Mouse (Mus musculus): ENCODE data around the gene Masp2. TPM values are rescaled to one million over a fixed set of nuclear protein-coding genes. Genes with fewer than 3 reads are reported as not detected.

The Masp2 gene
- polyA plus RNA-seq, 1 experiment from 2014 or later, result 0.15 TPM

- peaks cover 41% of the 10 kb centered on the region for H3K36me3 ChIP-seq
- H3K9me3 ChIP-seq, result no peaks in the 10 kb centered on the region
- H3K4me1 ChIP-seq, result peaks cover 23% of the 10 kb centered on the region
- peak overlapping the region; percentile 98 for H3K4me3 ChIP-seq
- under 1% methylated on average over 55 of the region's 57 CpGs for WGBS
- H3K9ac ChIP-seq, result peak overlapping the region; percentile 99
- peak overlapping the region; percentile 95 for H3K27ac ChIP-seq
- H3K27me3 ChIP-seq, result no peaks in the 10 kb centered on the region
- H3K4me2 ChIP-seq (replicated peaks), result peak overlapping the region; percentile 86
- ATAC-seq (ENCODE audit: low FRiP score, low read depth), result peak; percentile 60
Observed at GRCm38 (mm10) chr4:148625756-148626622, 23.6 kb downstream of the Masp2 start.

- Histone ChIP-seq H3K27ac (peak within 1 kb of the TSS; percentile 95), H3K4me3 (peak within 1 kb of the TSS; percentile 98), H3K9me3 (no peaks in the 10 kb centered on the region), H3K36me3 (peaks cover 34% of the 10 kb centered on the region), H3K9ac (peak within 1 kb of the TSS; percentile 99), H3K4me1 (peaks cover 21% of the 10 kb centered on the region), H3K27me3 (no peaks in the 10 kb centered on the region), H3K4me2 (replicated peaks) (peak within 1 kb of the TSS; percentile 86)
- WGBS, result under 1% methylated on average over 51 of the region's 51 CpGs
- peak; percentile 97 for ATAC-seq (ENCODE audit: low FRiP score, low read depth)
Observed at GRCm38 (mm10) chr4:148626623-148627185, 24.4 kb downstream of the Masp2 start, which contains the start of gene Tardbp. Gene Tardbp (minus strand): TSS chr4:148627019.

- Histone ChIP-seq H3K27me3 (no peaks in the 10 kb centered on the region), H3K4me1 (peaks cover 21% of the 10 kb centered on the region), H3K27ac (no peak overlapping the region), H3K4me3 (peak overlapping the region; percentile 98), H3K36me3 (peaks cover 29% of the 10 kb centered on the region), H3K9ac (peak overlapping the region; percentile 53), H3K9me3 (no peaks in the 10 kb centered on the region), H3K4me2 (replicated peaks) (peak overlapping the region; percentile 86)
- peak; percentile 14 for ATAC-seq (ENCODE audit: low FRiP score, low read depth)
- WGBS, result 63% methylated on average over 3 of the region's 3 CpGs
Observed at GRCm38 (mm10) chr4:148627246-148627645, 24.9 kb downstream of the Masp2 start.

GRCm38 (mm10) chr4:148632013-148632692 is 29.8 kb downstream of the Masp2 start:
- H3K9me3 ChIP-seq, result no peaks in the 10 kb centered on the region
- no peaks in the 10 kb centered on the region for H3K4me1 ChIP-seq
- H3K9ac ChIP-seq, result no peak overlapping the region

GRCm38 (mm10) chr4:148633395-148634061 is 31.2 kb downstream of the Masp2 start:
- 61% methylated on average over 2 of the region's 2 CpGs for WGBS
- Histone ChIP-seq H3K36me3 (no peaks in the 10 kb centered on the region), H3K27me3 (no peaks in the 10 kb centered on the region), H3K9ac (no peak overlapping the region), H3K9me3 (no peaks in the 10 kb centered on the region), H3K4me2 (replicated peaks) (no peak overlapping the region), H3K27ac (no peak overlapping the region), H3K4me3 (no peak overlapping the region), H3K4me1 (no peaks in the 10 kb centered on the region)
- ATAC-seq (ENCODE audit: low FRiP score, low read depth), result no peak

More at GRCm38 (mm10) chr4:148632013-148632692, 29.8 kb downstream of the Masp2 start:
- H3K27me3 ChIP-seq, result no peaks in the 10 kb centered on the region
- H3K36me3 ChIP-seq, result no peaks in the 10 kb centered on the region
- 69% methylated on average over 3 of the region's 3 CpGs for WGBS
- ATAC-seq (ENCODE audit: low FRiP score, low read depth), result no peak
- H3K27ac ChIP-seq, result no peak overlapping the region
- H3K4me3 ChIP-seq, result no peak overlapping the region
- no peak overlapping the region for H3K4me2 ChIP-seq (replicated peaks)

- H3K27ac ChIP-seq, result no peak overlapping the region
- H3K4me3 ChIP-seq, result no peak overlapping the region
- ATAC-seq (ENCODE audit: low FRiP score, low read depth), result no peak
Observed at GRCm38 (mm10) chr4:148635309-148635708, 33.0 kb downstream of the Masp2 start.

GRCm38 (mm10) chr4:148638302-148638701 is 35.9 kb downstream of the Masp2 start:
- Histone ChIP-seq H3K9ac (no peak overlapping the region), H3K27me3 (no peaks in the 10 kb centered on the region), H3K9me3 (no peaks in the 10 kb centered on the region), H3K36me3 (no peaks in the 10 kb centered on the region), H3K4me3 (no peak overlapping the region), H3K27ac (no peak overlapping the region), H3K4me2 (replicated peaks) (no peak overlapping the region), H3K4me1 (no peaks in the 10 kb centered on the region)
- no peak for ATAC-seq (ENCODE audit: low FRiP score, low read depth)
- WGBS, result 46% methylated on average over 9 of the region's 9 CpGs

More at GRCm38 (mm10) chr4:148635309-148635708, 33.0 kb downstream of the Masp2 start:
- Histone ChIP-seq H3K36me3 (no peaks in the 10 kb centered on the region), H3K4me2 (replicated peaks) (no peak overlapping the region), H3K9me3 (no peaks in the 10 kb centered on the region), H3K4me1 (no peaks in the 10 kb centered on the region), H3K27me3 (no peaks in the 10 kb centered on the region), H3K9ac (no peak overlapping the region)
- 76% methylated on average over 2 of the region's 2 CpGs for WGBS

- 77% methylated on average over 2 of the region's 2 CpGs for WGBS
Observed at GRCm38 (mm10) chr4:148639455-148639854, 37.1 kb downstream of the Masp2 start.

GRCm38 (mm10) chr4:148641121-148641520 is 38.8 kb downstream of the Masp2 start:
- H3K27me3 ChIP-seq, result no peaks in the 10 kb centered on the region
- no peaks in the 10 kb centered on the region for H3K36me3 ChIP-seq
- 72% methylated on average over 5 of the region's 5 CpGs for WGBS
- no peak overlapping the region for H3K9ac ChIP-seq
- no peak overlapping the region for H3K27ac ChIP-seq
- H3K9me3 ChIP-seq, result no peaks in the 10 kb centered on the region
- no peak overlapping the region for H3K4me3 ChIP-seq
- H3K4me2 ChIP-seq (replicated peaks), result no peak overlapping the region
- ATAC-seq (ENCODE audit: low FRiP score, low read depth), result no peak
- 0 out of 2 replicates have a peak, but pooled peaks cover 4% of the 10 kb centered on the region for H3K4me1 ChIP-seq

More at GRCm38 (mm10) chr4:148639455-148639854, 37.1 kb downstream of the Masp2 start:
- Histone ChIP-seq H3K4me2 (replicated peaks) (no peak overlapping the region), H3K9me3 (no peaks in the 10 kb centered on the region), H3K4me3 (no peak overlapping the region), H3K27ac (no peak overlapping the region), H3K27me3 (no peaks in the 10 kb centered on the region), H3K9ac (no peak overlapping the region), H3K4me1 (0 out of 2 replicates have a peak, but pooled peaks cover 4% of the 10 kb centered on the region), H3K36me3 (no peaks in the 10 kb centered on the region)
- no peak for ATAC-seq (ENCODE audit: low FRiP score, low read depth)

- H3K4me1 ChIP-seq, result 0 out of 2 replicates have a peak, but pooled peaks cover 4% of the 10 kb centered on the region
- H3K9me3 ChIP-seq, result no peaks in the 10 kb centered on the region
- WGBS, result 61% methylated on average over 15 of the region's 15 CpGs
- H3K27ac ChIP-seq, result no peak within 1 kb of the TSS
- ATAC-seq (ENCODE audit: low FRiP score, low read depth), result peak; percentile 26; the same call in 1 of the 2 replicates
- no peaks in the 10 kb centered on the region for H3K27me3 ChIP-seq
- H3K36me3 ChIP-seq, result no peaks in the 10 kb centered on the region
- no peak within 1 kb of the TSS for H3K9ac ChIP-seq
- peak within 1 kb of the TSS; percentile 51 for H3K4me2 ChIP-seq (replicated peaks)
- peak within 1 kb of the TSS; percentile 6; the same call in 1 of the 2 replicates for H3K4me3 ChIP-seq
Observed at GRCm38 (mm10) chr4:148643291-148644156, 41.2 kb downstream of the Masp2 start, which contains the start of gene Gm572. Gene Gm572 (plus strand): TSS chr4:148643317.

GRCm38 (mm10) chr4:148644157-148644511 is 41.8 kb downstream of the Masp2 start:
- no peaks in the 10 kb centered on the region for H3K36me3 ChIP-seq
- 3% methylated on average over 9 of the region's 9 CpGs for WGBS
- peak; percentile 44; the same call in 1 of the 2 replicates for ATAC-seq (ENCODE audit: low FRiP score, low read depth)

More at GRCm38 (mm10) chr4:148644157-148644511, 41.8 kb downstream of the Masp2 start:
- no peak overlapping the region for H3K9ac ChIP-seq
- no peaks in the 10 kb centered on the region for H3K27me3 ChIP-seq
- H3K4me1 ChIP-seq, result 0 out of 2 replicates have a peak, but pooled peaks cover 4% of the 10 kb centered on the region
- peak overlapping the region; percentile 6; the same call in 1 of the 2 replicates for H3K4me3 ChIP-seq
- H3K4me2 ChIP-seq (replicated peaks), result peak overlapping the region; percentile 51
- no peak overlapping the region for H3K27ac ChIP-seq
- H3K9me3 ChIP-seq, result no peaks in the 10 kb centered on the region

Data from limb, embryonic 13.5 days (tissue).